Comparison of ENCODE assay signal across 27 mouse cellular contexts in the genomic region with DNA sequence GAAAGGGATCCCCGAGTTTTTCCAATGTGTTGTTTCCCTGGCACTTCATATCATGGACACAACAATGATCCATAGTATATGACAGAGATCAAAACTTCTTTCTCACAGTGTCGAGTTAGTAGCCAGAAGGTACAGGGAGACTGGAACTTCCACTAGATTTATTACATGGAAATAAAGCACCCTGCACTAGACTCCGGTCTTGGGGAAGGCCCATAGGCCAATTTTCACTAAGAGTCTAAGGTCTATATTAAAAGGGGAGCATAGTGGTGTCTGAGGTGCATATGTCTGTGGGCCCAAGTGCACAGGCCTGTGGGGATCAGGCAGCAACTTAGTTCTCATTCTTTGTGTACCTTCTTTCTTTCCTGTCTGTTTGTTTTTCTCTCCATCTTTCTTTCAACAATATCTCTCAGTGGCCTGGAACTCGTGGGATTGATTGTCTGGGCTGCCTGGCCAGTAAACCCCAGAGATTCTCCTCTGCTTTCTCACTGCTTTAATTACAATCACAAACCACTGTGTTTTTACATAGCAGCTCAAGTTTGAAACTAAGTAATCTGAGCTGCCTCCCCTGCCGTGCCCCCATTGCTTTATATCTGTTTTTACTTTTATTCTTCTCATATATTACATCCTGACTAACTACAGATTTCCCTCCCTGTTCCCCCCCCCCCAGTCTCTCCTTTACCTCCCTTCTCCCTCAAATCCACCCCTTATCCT. TPM values are rescaled to one million over a fixed set of nuclear protein-coding genes. Genes with fewer than 3 reads are reported as not detected.
DNase-seq lines count a peak whose midpoint lies in the region; ATAC-seq lines count a peak whose summit lies in the region.
"Had no signal": no experiment of that assay in that cellular context is flagged by ENCODE, and none has a peak within 500 bp of the region (broad histone marks: within the 10 kb centered on the region; RNA-seq: fewer than 3 reads in every experiment).

No protein-coding gene starts in this region.

- H3K27ac ChIP-seq in kidney, embryonic 14.5 days (ENCODE audit: low read depth, low read length) = no peak overlapping the region
- no peak overlapping the region for H3K27ac ChIP-seq in kidney, embryonic 16.5 days (ENCODE audit: low read length)
- no peak overlapping the region for H3K27ac ChIP-seq in midbrain, embryonic 11.5 days (ENCODE audit: low read depth, low read length)
- H3K27ac ChIP-seq in midbrain, embryonic 14.5 days (replicated peaks; ENCODE audit: low read depth, low read length) = no peak overlapping the region
- H3K27ac ChIP-seq: embryonic facial prominence, embryonic 10.5 days; embryonic facial prominence, embryonic 12.5 days; forebrain, embryonic 13.5 days; forebrain, embryonic 15.5 days had no signal

- no peaks in the 10 kb centered on the region for H3K36me3 ChIP-seq in kidney, embryonic 14.5 days (ENCODE audit: control insufficient read depth, insufficient read depth, low read length)
- no peaks in the 10 kb centered on the region for H3K36me3 ChIP-seq in kidney, embryonic 16.5 days (ENCODE audit: insufficient read depth, low read length)
- H3K36me3 ChIP-seq in midbrain, embryonic 11.5 days (ENCODE audit: control insufficient read depth, insufficient read depth, low read length) = no peaks in the 10 kb centered on the region
- H3K36me3 ChIP-seq in midbrain, embryonic 14.5 days (ENCODE audit: control insufficient read depth, insufficient read depth, low read length) = no peaks in the 10 kb centered on the region
- H3K36me3 ChIP-seq: embryonic facial prominence, embryonic 10.5 days; embryonic facial prominence, embryonic 12.5 days; forebrain, embryonic 15.5 days; G1E had no signal

- no peak overlapping the region for H3K4me3 ChIP-seq in kidney, embryonic 14.5 days (ENCODE audit: low read length)
- H3K4me3 ChIP-seq in kidney, embryonic 16.5 days (ENCODE audit: low read length) = no peak overlapping the region
- no peak overlapping the region for H3K4me3 ChIP-seq in midbrain, embryonic 11.5 days (ENCODE audit: low read depth, low read length)
- no peak overlapping the region for H3K4me3 ChIP-seq in midbrain, embryonic 14.5 days (replicated peaks; ENCODE audit: low read depth, low read length)
- H3K4me3 ChIP-seq: embryonic facial prominence, embryonic 10.5 days; embryonic facial prominence, embryonic 12.5 days; forebrain, embryonic 13.5 days; forebrain, embryonic 15.5 days had no signal

- 37% methylated on average over 5 of the region's 5 CpGs for WGBS in kidney, embryonic 14.5 days
- 31% methylated on average over 5 of the region's 5 CpGs for WGBS in kidney, embryonic 16.5 days
- WGBS in midbrain, embryonic 11.5 days = 70% methylated on average over 5 of the region's 5 CpGs
- 75% methylated on average over 5 of the region's 5 CpGs for WGBS in midbrain, embryonic 14.5 days

- no peaks in the 10 kb centered on the region for H3K27me3 ChIP-seq in kidney, embryonic 14.5 days (ENCODE audit: control insufficient read depth, insufficient read depth, low read length)
- no peaks in the 10 kb centered on the region for H3K27me3 ChIP-seq in kidney, embryonic 16.5 days (ENCODE audit: insufficient read depth, low read length)
- H3K27me3 ChIP-seq in midbrain, embryonic 11.5 days (ENCODE audit: control insufficient read depth, insufficient read depth, low read length) = no peaks in the 10 kb centered on the region
- no peaks in the 10 kb centered on the region for H3K27me3 ChIP-seq in midbrain, embryonic 14.5 days (ENCODE audit: control insufficient read depth, insufficient read depth, low read length)
- H3K27me3 ChIP-seq: CH12.LX; embryonic facial prominence, embryonic 12.5 days; forebrain, embryonic 13.5 days; forebrain, embryonic 15.5 days; Patski had no signal

- no peaks in the 10 kb centered on the region for H3K9me3 ChIP-seq in kidney, embryonic 14.5 days (ENCODE audit: control insufficient read depth, low read length)
- no peaks in the 10 kb centered on the region for H3K9me3 ChIP-seq in kidney, embryonic 16.5 days (ENCODE audit: low read length)
- H3K9me3 ChIP-seq in midbrain, embryonic 11.5 days (ENCODE audit: control insufficient read depth, low read length) = no peaks in the 10 kb centered on the region
- no peaks in the 10 kb centered on the region for H3K9me3 ChIP-seq in midbrain, embryonic 14.5 days (ENCODE audit: control insufficient read depth, low read length)
- H3K9me3 ChIP-seq: embryonic facial prominence, embryonic 10.5 days; embryonic facial prominence, embryonic 12.5 days; forebrain, embryonic 13.5 days; forebrain, embryonic 15.5 days; G1E had no signal

- no peaks in the 10 kb centered on the region for H3K4me1 ChIP-seq in kidney, embryonic 14.5 days (ENCODE audit: control insufficient read depth, insufficient read depth, low read length)
- H3K4me1 ChIP-seq in kidney, embryonic 16.5 days (ENCODE audit: insufficient read depth, low read length) = no peaks in the 10 kb centered on the region
- H3K4me1 ChIP-seq in midbrain, embryonic 11.5 days (ENCODE audit: control insufficient read depth, insufficient read depth, low read length) = no peaks in the 10 kb centered on the region
- no peaks in the 10 kb centered on the region for H3K4me1 ChIP-seq in midbrain, embryonic 14.5 days (ENCODE audit: control insufficient read depth, insufficient read depth, low read length)
- H3K4me1 ChIP-seq: embryonic facial prominence, embryonic 10.5 days; embryonic facial prominence, embryonic 12.5 days; forebrain, embryonic 13.5 days; forebrain, embryonic 15.5 days had no signal

- no peak overlapping the region for H3K9ac ChIP-seq in kidney, embryonic 14.5 days (ENCODE audit: low read depth, low read length)
- H3K9ac ChIP-seq in kidney, embryonic 16.5 days (replicated peaks; ENCODE audit: low read length) = no peak overlapping the region
- H3K9ac ChIP-seq in midbrain, embryonic 11.5 days (ENCODE audit: low read length) = no peak overlapping the region
- no peak overlapping the region for H3K9ac ChIP-seq in midbrain, embryonic 14.5 days (replicated peaks; ENCODE audit: low read length)
- H3K9ac ChIP-seq: embryonic facial prominence, embryonic 12.5 days; forebrain, embryonic 13.5 days; forebrain, embryonic 15.5 days had no signal

- no peak overlapping the region for H3K4me2 ChIP-seq in kidney, embryonic 14.5 days (replicated peaks; ENCODE audit: low read depth, low read length)
- no peak overlapping the region for H3K4me2 ChIP-seq in kidney, embryonic 16.5 days (replicated peaks; ENCODE audit: low read depth, low read length)
- no peak overlapping the region for H3K4me2 ChIP-seq in midbrain, embryonic 11.5 days
- H3K4me2 ChIP-seq in midbrain, embryonic 14.5 days (ENCODE audit: low read length) = no peak overlapping the region
- H3K4me2 ChIP-seq: embryonic facial prominence, embryonic 12.5 days; forebrain, embryonic 13.5 days; forebrain, embryonic 15.5 days had no signal

- peak; percentile 75; the same call in 1 of the 2 replicates for ATAC-seq in kidney, embryonic 14.5 days (ENCODE audit: low FRiP score, low TSS enrichment)
- ATAC-seq in kidney, embryonic 16.5 days (ENCODE audit: low FRiP score, low TSS enrichment) = peak; percentile 83; the same call in 1 of the 2 replicates
- no peak for ATAC-seq in midbrain, embryonic 11.5 days (ENCODE audit: low FRiP score)
- ATAC-seq in midbrain, embryonic 14.5 days (ENCODE audit: low FRiP score, low TSS enrichment) = no peak
- ATAC-seq: activated CD4-positive, CD25-positive, alpha-beta regulatory T cell, adult 4 months; CD4-positive, CD25-positive, alpha-beta regulatory T cell, adult 4 months; forebrain, embryonic 13.5 days; forebrain, embryonic 15.5 days; Patski had no signal

- no peak for DNase-seq in kidney, adult 8-10 months
- DNase-seq in kidney, postnatal 14 days = no peak
- DNase-seq in midbrain, embryonic 11.5 days (ENCODE audit: low spot score, missing footprints) = peak; percentile 79
- DNase-seq in midbrain, embryonic 14.5 days = no peak
- DNase-seq: adrenal gland, adult 8-10 months; adrenal gland, postnatal 14 days; adrenal gland, postnatal 36 days; B cell, adult 2 months; cerebellum, adult 11-12 months; cerebellum, adult 2 months; cerebellum, adult 9-10 months; cerebellum, postnatal 10 days; cerebellum, postnatal 25 days had no signal

RNA-seq across cellular contexts. Expression of a gene that starts 18.3 kb away (rescaled TPM):
- not detected in 2 replicates for polyA plus RNA-seq in kidney, embryonic 14.5 days (2014; fragmentation: Nextera tagmentation; extraction: Ambion mirVana)
- 0.09 TPM in 1 of 2 replicates, not detected in the other for polyA plus RNA-seq in kidney, embryonic 16.5 days (2015; fragmentation: Nextera tagmentation; extraction: Ambion mirVana)
- not detected in 2 replicates for polyA plus RNA-seq in midbrain, embryonic 11.5 days (2014; fragmentation: Nextera tagmentation; extraction: Ambion mirVana)
- not detected in 2 replicates for polyA plus RNA-seq in midbrain, embryonic 14.5 days (2014; fragmentation: Nextera tagmentation; extraction: Ambion mirVana)
- polyA plus RNA-seq: activated CD4-positive, CD25-positive, alpha-beta regulatory T cell, adult 4 months; CD4-positive, CD25-positive, alpha-beta regulatory T cell, adult 4 months; cerebellum, adult 2 months; cortical plate, adult 2 months; embryonic facial prominence, embryonic 10.5 days; embryonic facial prominence, embryonic 12.5 days; embryonic facial prominence, embryonic 14.5 days; forebrain, embryonic 11.5 days; forebrain, embryonic 13.5 days; forebrain, embryonic 15.5 days; G1E had no signal

RNA-seq across cellular contexts. Expression of a gene that starts 38.2 kb away (rescaled TPM):
- polyA plus RNA-seq in kidney, embryonic 14.5 days (2014; fragmentation: Nextera tagmentation; extraction: Ambion mirVana) = not detected in 2 replicates
- polyA plus RNA-seq in kidney, embryonic 16.5 days (2015; fragmentation: Nextera tagmentation; extraction: Ambion mirVana) = not detected in 2 replicates
- not detected in 2 replicates for polyA plus RNA-seq in midbrain, embryonic 11.5 days (2014; fragmentation: Nextera tagmentation; extraction: Ambion mirVana)
- polyA plus RNA-seq in midbrain, embryonic 14.5 days (2014; fragmentation: Nextera tagmentation; extraction: Ambion mirVana) = not detected in 2 replicates
- polyA plus RNA-seq: activated CD4-positive, CD25-positive, alpha-beta regulatory T cell, adult 4 months; CD4-positive, CD25-positive, alpha-beta regulatory T cell, adult 4 months; cerebellum, adult 2 months; cortical plate, adult 2 months; embryonic facial prominence, embryonic 10.5 days; embryonic facial prominence, embryonic 12.5 days; forebrain, embryonic 11.5 days; forebrain, embryonic 13.5 days; forebrain, embryonic 15.5 days; G1E had no signal

Comparison
In these comparisons a context has a peak if more than half of its experiments do, and no peak if none do; other contexts are left out.
1. ATAC-seq: peak in kidney, embryonic 14.5 days (single experiment) and kidney, embryonic 16.5 days (single experiment); none in midbrain, embryonic 11.5 days (single experiment) and midbrain, embryonic 14.5 days (single experiment).